Mouse (Mus musculus): ENCODE results near the gene Cd200. TPM values are rescaled to one million over a fixed set of nuclear protein-coding genes. Genes with fewer than 3 reads are reported as not detected.

Cd200 gene
- under 1 TPM in 1 of 2 experiments, not detected in 1; 0.17 TPM for polyA plus RNA-seq (2012; fragmentation: generic; extraction: Trizol)

DNA sequence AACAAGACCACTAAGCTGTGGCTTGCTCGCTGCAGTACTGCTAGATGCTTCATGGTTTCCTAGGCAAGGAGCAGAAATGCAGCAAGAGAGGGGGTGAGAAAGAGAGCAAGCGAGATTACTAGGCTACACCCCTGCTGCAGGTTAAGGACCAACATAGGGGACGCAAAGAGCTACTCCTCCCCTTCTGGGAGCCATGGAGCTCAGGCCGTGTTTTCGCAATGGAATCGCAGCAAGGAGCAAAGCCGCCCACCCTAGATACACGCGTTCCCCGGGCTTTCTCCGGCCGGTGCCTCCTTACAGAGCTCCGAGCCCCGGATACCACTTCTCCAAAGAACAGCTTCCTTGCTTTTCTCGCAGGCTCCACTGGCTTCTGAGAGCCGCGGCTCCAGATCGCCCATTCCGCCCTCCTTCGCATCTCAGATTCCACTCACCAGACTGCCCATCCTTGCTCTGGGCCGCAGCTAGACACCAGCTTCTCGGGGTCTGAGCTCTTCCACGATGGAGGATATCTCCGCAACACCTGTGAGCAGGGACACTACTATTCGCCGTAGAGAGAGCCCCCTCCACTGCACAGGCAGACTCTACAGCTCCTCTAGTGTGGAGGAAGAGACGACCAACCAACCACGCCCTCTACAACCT lies at the start of gene Cd200:
Gene Cd200 (minus strand): TSS at position 629 of the 639 bp plus-strand sequence.

Other genes starting within 250 kb of the Cd200 start
- not detected for gene Btla, start 184.7 kb downstream of the Cd200 start, polyA plus RNA-seq (2012; fragmentation: generic; extraction: Trizol)
- gene Gm609, start 83.9 kb upstream of the Cd200 start, polyA plus RNA-seq (2012; fragmentation: generic; extraction: Trizol) = under 1 TPM in 1 of 2 experiments, not detected in 1; 0.01 TPM
- gene Gm17783, start 123.0 kb upstream of the Cd200 start, polyA plus RNA-seq (2012; fragmentation: generic; extraction: Trizol) = not detected
- gene Slc9c1, start 126.3 kb upstream of the Cd200 start, polyA plus RNA-seq (2012; fragmentation: generic; extraction: Trizol) = not detected
- gene Gcsam, start 201.3 kb upstream of the Cd200 start, polyA plus RNA-seq (2012; fragmentation: generic; extraction: Trizol) = not detected
- gene BC016579, start 245.0 kb upstream of the Cd200 start, polyA plus RNA-seq (2012; fragmentation: generic; extraction: Trizol) = not detected